ENCODE assay signal across 8 mouse cellular contexts in the genomic region with DNA sequence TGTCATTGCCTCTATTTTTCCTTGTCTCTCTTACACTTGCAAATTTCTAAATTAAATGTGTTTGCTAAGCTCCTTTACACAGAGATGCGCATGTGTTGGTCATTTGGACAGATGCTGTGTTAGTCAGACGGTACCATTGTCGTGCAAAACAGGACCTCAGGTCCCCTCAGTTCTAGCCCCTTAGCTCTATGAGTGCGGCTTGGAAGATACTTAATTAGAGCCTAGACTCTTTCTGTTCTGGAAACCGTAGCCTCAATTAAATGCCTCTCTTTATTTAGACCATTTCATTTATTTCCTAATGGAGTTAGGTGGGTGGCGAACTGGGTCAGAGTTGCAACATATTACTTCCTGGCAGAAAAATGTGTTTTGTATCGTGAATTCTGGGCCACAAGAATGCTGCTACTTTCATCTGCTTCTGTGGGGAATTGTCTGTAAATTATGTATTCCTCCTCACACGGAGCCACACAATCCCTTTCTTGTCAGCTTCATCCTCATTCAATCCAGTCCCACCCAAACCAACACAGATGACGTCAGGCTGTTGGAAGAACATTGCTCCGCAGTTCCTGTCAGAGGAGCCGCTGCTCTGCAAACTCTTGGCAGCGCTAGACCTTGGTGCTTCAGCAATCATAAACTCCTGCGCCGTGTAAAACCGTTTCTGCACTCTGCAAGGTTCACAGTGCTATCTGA.
DNase-seq lines count a peak whose midpoint lies in the region; ATAC-seq and TF ChIP-seq lines count a peak whose summit lies in the region.

No protein-coding gene starts in this region.

- TF ChIP-seq POLR2A in lung, adult 2 months (IDR thresholded peaks at IDR 0.05; ENCODE audit: borderline replicate concordance, extremely low read depth, low read depth, low read length): no peak

- H3K4me3 ChIP-seq in limb, embryonic 12.5 days (replicated peaks): no peak overlapping the region
- H3K4me3 ChIP-seq in limb, embryonic 10.5 days: no peak overlapping the region
- H3K4me3 ChIP-seq in embryonic facial prominence, embryonic 12.5 days: no peak overlapping the region
- peak overlapping the region; percentile 16 for H3K4me3 ChIP-seq in lung, adult 2 months (replicated peaks; ENCODE audit: extremely low read depth, low read depth, low read length)
- H3K4me3 ChIP-seq in liver, embryonic 11.5 days (ENCODE audit: low read depth, low read length): no peak overlapping the region

- H3K9ac ChIP-seq in limb, embryonic 12.5 days (replicated peaks): no peak overlapping the region
- H3K9ac ChIP-seq in embryonic facial prominence, embryonic 12.5 days: no peak overlapping the region
- no peak overlapping the region for H3K9ac ChIP-seq in liver, embryonic 11.5 days (ENCODE audit: low read depth, low read length)

- no peaks in the 10 kb centered on the region for H3K36me3 ChIP-seq in limb, embryonic 12.5 days
- no peaks in the 10 kb centered on the region for H3K36me3 ChIP-seq in limb, embryonic 10.5 days
- no peaks in the 10 kb centered on the region for H3K36me3 ChIP-seq in embryonic facial prominence, embryonic 12.5 days
- no peaks in the 10 kb centered on the region for H3K36me3 ChIP-seq in liver, embryonic 11.5 days (ENCODE audit: control insufficient read depth, insufficient read depth, low read length)

- H3K9me3 ChIP-seq in limb, embryonic 12.5 days: no peaks in the 10 kb centered on the region
- no peaks in the 10 kb centered on the region for H3K9me3 ChIP-seq in limb, embryonic 10.5 days (replicated peaks)
- H3K9me3 ChIP-seq in embryonic facial prominence, embryonic 12.5 days: no peaks in the 10 kb centered on the region
- no peaks in the 10 kb centered on the region for H3K9me3 ChIP-seq in liver, embryonic 11.5 days (ENCODE audit: control insufficient read depth, low read length)

- H3K4me2 ChIP-seq in limb, embryonic 12.5 days: peak overlapping the region; percentile 16
- H3K4me2 ChIP-seq in embryonic facial prominence, embryonic 12.5 days (replicated peaks): peak overlapping the region; percentile 34
- no peak overlapping the region for H3K4me2 ChIP-seq in liver, embryonic 11.5 days

- no peaks in the 10 kb centered on the region for H3K27me3 ChIP-seq in limb, embryonic 12.5 days
- H3K27me3 ChIP-seq in limb, embryonic 10.5 days (ENCODE audit: low read depth, poor library complexity, severe bottlenecking): no peaks in the 10 kb centered on the region
- H3K27me3 ChIP-seq in embryonic facial prominence, embryonic 12.5 days: no peaks in the 10 kb centered on the region
- H3K27me3 ChIP-seq in liver, embryonic 11.5 days (replicated peaks; ENCODE audit: control insufficient read depth, insufficient read depth, low read length): no peaks in the 10 kb centered on the region

- TF ChIP-seq CTCF in lung, adult 2 months (IDR thresholded peaks at IDR 0.05; ENCODE audit: insufficient read depth, low read length): no peak

- 27% methylated on average over 15 of the region's 15 CpGs for WGBS in limb, embryonic 12.5 days
- 38% methylated on average over 15 of the region's 15 CpGs for WGBS in limb, embryonic 10.5 days
- WGBS in embryonic facial prominence, embryonic 12.5 days: 23% methylated on average over 15 of the region's 15 CpGs
- WGBS in lung, adult 2 months: 25% methylated on average over 15 of the region's 15 CpGs
- WGBS in liver, embryonic 11.5 days: 46% methylated on average over 15 of the region's 15 CpGs

- H3K27ac ChIP-seq in limb, embryonic 12.5 days: no peak overlapping the region
- no peak overlapping the region for H3K27ac ChIP-seq in limb, embryonic 10.5 days
- H3K27ac ChIP-seq in embryonic facial prominence, embryonic 12.5 days: no peak overlapping the region
- no peak overlapping the region for H3K27ac ChIP-seq in liver, embryonic 11.5 days (ENCODE audit: low read depth, low read length)

- no peak for ATAC-seq in limb, embryonic 12.5 days (ENCODE audit: insufficient number of reproducible peaks, insufficient read depth, low FRiP score, low TSS enrichment, low read depth)
- no peak for ATAC-seq in embryonic facial prominence, embryonic 12.5 days (ENCODE audit: insufficient number of reproducible peaks, insufficient read depth, low FRiP score, low TSS enrichment)
- ATAC-seq in liver, embryonic 11.5 days (replicated peaks; ENCODE audit: low FRiP score): no peak

- no peak for DNase-seq in limb, embryonic 10.5 days (ENCODE audit: low spot score)
- peak; percentile 54 for DNase-seq in heart, adult 8-10 months (ENCODE audit: low spot score)
- peak; percentile 6 for DNase-seq in kidney, postnatal 14 days
- DNase-seq in lung, adult 2 months: peak; percentile 5
- DNase-seq in ovary, postnatal 36 days (ENCODE audit: low spot score): peak; percentile 5
- DNase-seq in liver, embryonic 11.5 days (ENCODE audit: low spot score): no peak

- peaks cover 9% of the 10 kb centered on the region for H3K4me1 ChIP-seq in limb, embryonic 12.5 days (replicated peaks)
- peaks cover 24% of the 10 kb centered on the region for H3K4me1 ChIP-seq in limb, embryonic 10.5 days
- H3K4me1 ChIP-seq in embryonic facial prominence, embryonic 12.5 days: peaks cover 13% of the 10 kb centered on the region; the same call in 1 of the 2 replicates
- H3K4me1 ChIP-seq in lung, adult 2 months (ENCODE audit: control insufficient read depth, insufficient read depth, low read length): no peaks in the 10 kb centered on the region
- H3K4me1 ChIP-seq in liver, embryonic 11.5 days (replicated peaks; ENCODE audit: control insufficient read depth, insufficient read depth, low read length): no peaks in the 10 kb centered on the region

Comparison
In these comparisons a context has a peak if more than half of its experiments do, and no peak if none do; other contexts are left out.
1. DNase-seq: peak in heart, adult 8-10 months (single experiment), kidney, postnatal 14 days (single experiment), lung, adult 2 months (single experiment) and ovary, postnatal 36 days (single experiment); none in limb, embryonic 10.5 days (single experiment) and liver, embryonic 11.5 days (single experiment).